Mouse (Mus musculus) urinary bladder, postnatal 14 days (tissue): ENCODE data around the gene Gm8113.
"Not testable (repeated sequence)": the region's sequence is repeated elsewhere in the genome, so short reads cannot be mapped to it uniquely, and the experiment has no call there.

ENCODE experiments used
- DNase-seq: peaks from one replicate; pipeline ENCODE4 v3.0.0; 2021; ENCODE audit warnings: low spot score

Gene Gm8113

DNA sequence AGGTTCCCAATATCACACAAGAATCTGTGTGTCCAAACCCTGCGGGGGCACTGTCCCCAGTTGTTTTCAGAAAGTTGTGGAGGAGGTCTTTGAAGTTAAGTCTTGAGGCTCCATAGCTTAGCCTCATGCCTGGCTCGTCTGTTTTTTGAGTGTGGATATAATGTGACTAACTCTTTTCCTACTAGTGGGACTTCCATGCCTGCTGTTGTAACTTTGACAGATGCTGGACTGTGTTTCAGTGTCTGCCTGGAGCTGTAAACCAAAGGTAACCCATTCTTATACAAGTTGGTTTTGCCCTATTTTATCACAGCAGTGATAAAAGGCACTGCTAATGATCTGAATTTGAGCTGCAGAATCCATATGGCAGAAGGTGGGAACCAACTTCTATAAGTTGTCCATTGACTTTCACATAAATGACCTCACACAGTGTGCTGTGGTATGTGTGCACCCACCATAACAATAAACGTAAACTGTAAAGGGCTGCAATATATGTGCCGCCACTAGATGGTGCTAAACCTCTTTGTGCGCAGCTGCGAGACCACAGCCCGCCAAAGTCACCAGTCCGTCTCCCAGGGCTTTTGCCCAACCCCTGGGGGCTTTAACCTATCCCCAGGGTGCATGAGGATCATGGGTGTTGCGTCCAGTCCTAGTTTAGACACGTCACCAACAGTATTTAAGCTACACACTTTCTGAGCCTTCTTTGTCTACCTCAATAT, at the start of gene Gm8113:
TSS of gene Gm8113 (plus strand) at position 703 of the 716 bp plus-strand sequence.
- DNase-seq: peak; percentile 46

DNA sequence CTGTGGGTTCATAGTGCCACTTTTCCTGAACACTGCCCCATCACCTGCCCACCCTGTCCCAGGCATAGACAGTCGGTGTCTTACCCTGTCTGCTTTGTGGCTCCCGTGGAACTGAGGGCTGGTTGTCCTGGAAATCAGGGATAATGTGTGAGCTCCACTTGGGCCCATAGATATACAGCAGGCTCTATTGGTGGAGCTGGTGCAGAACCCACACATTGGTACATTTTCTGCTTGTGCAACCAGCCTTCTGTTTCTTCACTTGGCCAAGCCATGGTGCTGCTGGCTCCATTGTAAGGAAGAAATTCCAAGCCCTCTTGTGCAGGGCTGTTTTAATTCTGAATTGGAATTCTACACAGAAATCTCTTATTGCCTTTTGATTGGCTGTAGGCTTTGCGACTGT, 49.8 kb upstream of the Gm8113 start, which contains the start of gene Ear1:
TSS of gene Ear1 (minus strand) at position 101 of the 400 bp plus-strand sequence.
- DNase-seq: not testable (repeated sequence)

DNA sequence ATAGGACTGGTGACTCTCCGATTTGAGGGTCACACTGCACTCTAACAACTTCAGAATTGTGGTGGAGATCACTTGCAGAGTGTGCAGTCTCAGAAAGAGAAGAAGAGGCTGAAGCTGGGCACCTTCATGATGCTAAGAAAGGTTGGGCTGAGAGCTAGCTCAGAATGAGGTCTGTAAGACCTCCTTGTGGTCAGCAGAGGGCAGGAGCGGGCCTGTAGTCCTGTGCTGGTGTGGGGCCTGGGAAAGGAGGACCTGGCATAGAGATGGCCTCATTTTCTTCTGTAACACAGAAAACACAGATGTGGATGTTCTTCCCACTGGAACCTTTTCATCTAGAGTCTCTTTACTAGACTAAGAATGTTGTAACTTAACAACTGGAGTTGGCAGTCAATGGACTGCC, 47.4 kb upstream of the Gm8113 start:
- DNase-seq: not testable (repeated sequence)

GRCm38 (mm10) chr14:43879966-43880545, 45.1 kb upstream of the Gm8113 start:
- not testable (repeated sequence) for DNase-seq

DNA sequence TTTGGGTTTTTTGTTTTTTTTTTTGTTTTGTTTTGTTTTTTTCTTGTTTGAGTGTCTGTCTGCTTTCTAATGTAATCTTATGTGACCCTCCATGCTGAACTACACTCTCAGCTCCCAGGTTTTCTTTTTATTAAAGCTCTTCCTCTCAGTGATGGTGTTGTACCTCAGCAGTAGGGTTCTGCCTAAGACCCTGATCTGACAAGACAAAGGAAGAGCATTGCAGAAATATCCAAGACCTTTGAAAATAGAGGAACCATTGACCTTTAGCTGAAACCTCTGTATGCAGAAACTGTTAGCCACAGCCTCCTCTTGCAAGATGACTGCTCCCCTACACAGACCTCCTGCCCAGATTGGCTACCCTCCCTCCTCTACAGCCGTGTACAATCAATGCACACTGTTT, 39.0 kb upstream of the Gm8113 start:
- not testable (repeated sequence) for DNase-seq

DNA sequence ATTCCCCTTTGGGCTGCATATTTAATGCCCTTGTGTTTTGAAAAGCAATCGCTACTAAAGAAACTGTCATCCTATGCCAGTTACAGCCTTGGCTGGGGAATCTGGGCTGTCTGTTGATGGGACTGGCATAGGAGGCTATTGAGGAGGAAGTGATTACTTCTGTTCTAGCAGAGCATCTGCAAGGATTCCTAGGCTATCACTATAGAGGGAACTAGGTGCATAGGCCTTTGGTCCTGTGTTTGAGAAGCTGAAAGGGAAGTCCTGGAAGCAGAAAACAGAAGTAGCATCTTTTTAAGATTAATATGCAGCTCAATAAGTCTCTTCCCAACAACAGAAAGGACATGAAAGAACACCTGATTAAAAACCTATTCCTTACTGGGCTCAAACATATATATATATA, 33.9 kb upstream of the Gm8113 start:
- not testable (repeated sequence) for DNase-seq

- DNase-seq: not testable (repeated sequence)
Observed at GRCm38 (mm10) chr14:43895357-43895756, 29.8 kb upstream of the Gm8113 start.

GRCm38 (mm10) chr14:43898577-43898976, 26.6 kb upstream of the Gm8113 start:
- DNase-seq: peak; percentile 3

GRCm38 (mm10) chr14:43918214-43918613, 7.0 kb upstream of the Gm8113 start:
- not testable (repeated sequence) for DNase-seq

GRCm38 (mm10) chr14:43923459-43923858, 1.7 kb upstream of the Gm8113 start, which contains the start of gene Ear10:
Gene Ear10, minus strand, starts transcription at chr14:43923559.
- DNase-seq: not testable (repeated sequence)

- not testable (repeated sequence) for DNase-seq
Observed at GRCm38 (mm10) chr14:43925404-43925950, 287 bp downstream of the Gm8113 start.

GRCm38 (mm10) chr14:43932991-43933390, 7.8 kb downstream of the Gm8113 start:
- peak; percentile 29 for DNase-seq

GRCm38 (mm10) chr14:43933399-43933798, 8.2 kb downstream of the Gm8113 start:
- not testable (repeated sequence) for DNase-seq

DNA sequence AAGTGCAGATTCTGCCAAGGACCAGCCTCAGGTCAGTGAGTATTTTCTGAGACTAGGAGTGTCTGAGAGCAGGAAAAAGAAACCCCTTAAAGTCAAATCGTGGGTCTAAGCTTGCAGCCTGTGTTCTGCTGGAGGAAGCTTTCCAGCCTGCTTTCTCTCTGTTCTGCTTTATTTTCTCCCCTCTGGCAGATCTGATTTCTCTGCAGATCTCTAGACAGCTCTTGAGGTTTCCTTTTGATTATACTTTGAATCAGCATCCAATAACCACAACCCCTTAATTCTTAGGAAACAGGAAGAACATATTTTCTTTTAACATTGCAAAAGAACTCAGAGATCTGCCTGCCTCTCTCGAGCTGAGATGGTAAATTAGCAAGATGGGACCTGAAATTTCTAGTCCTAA, 28.2 kb downstream of the Gm8113 start:
- not testable (repeated sequence) for DNase-seq

- not testable (repeated sequence) for DNase-seq
Observed at GRCm38 (mm10) chr14:43955074-43955473, 29.9 kb downstream of the Gm8113 start.

DNA sequence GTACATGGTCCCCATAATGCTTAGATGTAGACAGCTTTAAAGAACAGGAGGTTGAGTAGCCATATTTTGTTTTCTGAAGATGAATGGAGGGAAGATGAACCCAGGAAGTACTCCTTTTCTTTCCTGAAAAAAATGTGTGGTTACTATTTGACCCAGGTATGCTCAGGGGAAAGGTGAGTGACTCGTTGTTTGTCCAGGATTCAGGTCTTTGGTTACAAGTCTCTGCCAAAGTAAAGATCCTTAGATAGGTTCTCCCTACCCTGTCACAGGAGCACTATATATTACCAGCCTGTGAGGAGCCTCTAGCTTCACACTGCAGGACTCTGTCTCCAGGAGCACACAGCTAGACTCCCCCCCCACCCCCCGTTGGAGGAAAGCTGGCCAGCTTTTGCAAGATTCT, 31.6 kb downstream of the Gm8113 start, which contains the start of gene Ang5:
TSS of gene Ang5 (plus strand) at position 301 of the 400 bp plus-strand sequence.
- DNase-seq: not testable (repeated sequence)
